Comparison of ENCODE assay signal across 9 mouse cellular contexts in the genomic region with DNA sequence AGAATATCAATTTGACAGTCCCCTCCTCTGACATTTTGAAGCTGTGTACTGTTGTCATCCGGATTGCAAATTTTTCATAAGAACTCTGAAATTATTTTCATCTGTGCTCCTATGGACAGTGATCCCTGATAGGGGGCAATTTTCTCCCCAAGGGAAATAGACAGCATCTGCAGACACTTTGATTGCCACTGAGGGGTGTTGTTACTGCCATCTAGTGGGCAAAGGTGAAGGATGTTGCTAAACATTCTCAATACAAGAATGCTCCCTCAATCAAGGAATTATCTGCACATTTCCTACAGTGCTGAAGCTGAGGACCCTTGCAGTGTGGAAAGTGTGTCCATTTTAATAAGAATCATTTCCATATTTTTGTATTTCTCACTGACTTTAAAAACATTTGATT.
DNase-seq lines count a peak whose midpoint lies in the region; ATAC-seq lines count a peak whose summit lies in the region.
"Had no signal": no experiment of that assay in that cellular context is flagged by ENCODE, and none has a peak within 500 bp of the region (broad histone marks: within the 10 kb centered on the region; RNA-seq: fewer than 3 reads in every experiment).

No protein-coding gene starts in this region.

- no peak overlapping the region for H3K4me2 ChIP-seq in intestine, embryonic 14.5 days (ENCODE audit: low read length)
- no peak overlapping the region for H3K4me2 ChIP-seq in intestine, embryonic 16.5 days (ENCODE audit: low read depth, low read length)
- H3K4me2 ChIP-seq in neural tube, embryonic 11.5 days (ENCODE audit: low read depth) = no peak overlapping the region
- H3K4me2 ChIP-seq: embryonic facial prominence, embryonic 12.5 days had no signal

- no peak overlapping the region for H3K4me3 ChIP-seq in intestine, embryonic 14.5 days (ENCODE audit: low read depth, low read length)
- H3K4me3 ChIP-seq in intestine, embryonic 16.5 days (ENCODE audit: low read length) = no peak overlapping the region
- no peak overlapping the region for H3K4me3 ChIP-seq in neural tube, embryonic 11.5 days (ENCODE audit: low read depth, low read length)
- H3K4me3 ChIP-seq: embryonic facial prominence, embryonic 12.5 days had no signal

- H3K27ac ChIP-seq in intestine, embryonic 14.5 days (ENCODE audit: low read depth) = no peak overlapping the region
- no peak overlapping the region for H3K27ac ChIP-seq in intestine, embryonic 16.5 days (ENCODE audit: low read length)
- H3K27ac ChIP-seq in neural tube, embryonic 11.5 days (ENCODE audit: low read depth, low read length) = no peak overlapping the region
- H3K27ac ChIP-seq: embryonic facial prominence, embryonic 12.5 days had no signal

- H3K4me1 ChIP-seq in intestine, embryonic 14.5 days (replicated peaks; ENCODE audit: control insufficient read depth, insufficient read depth, low read length) = no peaks in the 10 kb centered on the region
- no peaks in the 10 kb centered on the region for H3K4me1 ChIP-seq in intestine, embryonic 16.5 days (ENCODE audit: control insufficient read depth, insufficient read depth, low read length)
- no peaks in the 10 kb centered on the region for H3K4me1 ChIP-seq in neural tube, embryonic 11.5 days (ENCODE audit: control insufficient read depth, insufficient read depth, low read length)
- H3K4me1 ChIP-seq: embryonic facial prominence, embryonic 12.5 days had no signal

- H3K9ac ChIP-seq in intestine, embryonic 14.5 days (ENCODE audit: low read length) = no peak overlapping the region
- no peak overlapping the region for H3K9ac ChIP-seq in intestine, embryonic 16.5 days (ENCODE audit: low read depth, low read length)
- H3K9ac ChIP-seq in neural tube, embryonic 11.5 days (ENCODE audit: low read length) = no peak overlapping the region
- H3K9ac ChIP-seq: embryonic facial prominence, embryonic 12.5 days had no signal

- DNase-seq in intestine, embryonic 14.5 days (ENCODE audit: low spot score) = peak; percentile 52
- DNase-seq in ES-CJ7 (ENCODE audit: low read depth, low spot score) = peak; percentile 44
- DNase-seq in cerebellum, postnatal 10 days = peak; percentile 66 to 74
- peak; percentile 38 for DNase-seq in heart, postnatal 4 days
- DNase-seq in left cerebral cortex, adult 8-10 months (ENCODE audit: low spot score in 2 of 2) = peak; percentile 4 to 7
- DNase-seq in neural tube, embryonic 11.5 days (ENCODE audit: low spot score) = peak; percentile 23

- H3K36me3 ChIP-seq in intestine, embryonic 14.5 days (ENCODE audit: control insufficient read depth, insufficient read depth, low read length) = no peaks in the 10 kb centered on the region
- H3K36me3 ChIP-seq in intestine, embryonic 16.5 days (ENCODE audit: control insufficient read depth, insufficient read depth, low read length) = no peaks in the 10 kb centered on the region
- H3K36me3 ChIP-seq in neural tube, embryonic 11.5 days (ENCODE audit: control insufficient read depth, insufficient read depth, low read length) = no peaks in the 10 kb centered on the region
- H3K36me3 ChIP-seq: embryonic facial prominence, embryonic 12.5 days had no signal

- ATAC-seq in intestine, embryonic 14.5 days (replicated peaks; ENCODE audit: low FRiP score, low TSS enrichment, low read depth) = no peak
- no peak for ATAC-seq in intestine, embryonic 16.5 days
- peak; percentile 67 for ATAC-seq in neural tube, embryonic 11.5 days (ENCODE audit: insufficient read depth, low FRiP score, low TSS enrichment)
- ATAC-seq in erythroblast, adult 5-6 weeks (replicated peaks; ENCODE audit: low FRiP score, poor library complexity, severe bottlenecking) = no peak

- no peaks in the 10 kb centered on the region for H3K27me3 ChIP-seq in intestine, embryonic 14.5 days (replicated peaks; ENCODE audit: control insufficient read depth, insufficient read depth, low read length)
- H3K27me3 ChIP-seq in intestine, embryonic 16.5 days (replicated peaks; ENCODE audit: control insufficient read depth, insufficient read depth, low read length) = no peaks in the 10 kb centered on the region
- H3K27me3 ChIP-seq in neural tube, embryonic 11.5 days (ENCODE audit: control insufficient read depth, insufficient read depth, low read length) = no peaks in the 10 kb centered on the region
- H3K27me3 ChIP-seq: embryonic facial prominence, embryonic 12.5 days had no signal

- no peaks in the 10 kb centered on the region for H3K9me3 ChIP-seq in intestine, embryonic 14.5 days (ENCODE audit: control insufficient read depth, low read length)
- no peaks in the 10 kb centered on the region for H3K9me3 ChIP-seq in intestine, embryonic 16.5 days (ENCODE audit: control insufficient read depth, low read length)
- H3K9me3 ChIP-seq in neural tube, embryonic 11.5 days (ENCODE audit: control insufficient read depth, low read length) = no peaks in the 10 kb centered on the region
- H3K9me3 ChIP-seq: embryonic facial prominence, embryonic 12.5 days had no signal

- WGBS in intestine, embryonic 14.5 days = 10% methylated on average over 1 of the region's 1 CpGs
- 14% methylated on average over 1 of the region's 1 CpGs for WGBS in intestine, embryonic 16.5 days
- WGBS in neural tube, embryonic 11.5 days = 16% methylated on average over 1 of the region's 1 CpGs

Comparison
In these comparisons a context has a peak if more than half of its experiments do, and no peak if none do; other contexts are left out.
1. DNase-seq: peak in every context shown above with its lines; median percentile 70 in cerebellum, postnatal 10 days; 52 in intestine, embryonic 14.5 days; 44 in ES-CJ7; 38 in heart, postnatal 4 days; 23 in neural tube, embryonic 11.5 days; 6 in left cerebral cortex, adult 8-10 months.